Mouse (Mus musculus) lung, embryonic 15.5 days (tissue): ENCODE results near the gene Slc5a6. TPM values are rescaled to one million over a fixed set of nuclear protein-coding genes. Genes with fewer than 3 reads are reported as not detected.
"Not testable (repeated sequence)": the region's sequence is repeated elsewhere in the genome, so short reads cannot be mapped to it uniquely, and the experiment has no call there.

Experiments
- ATAC-seq: fragments of 200-750 bp; cut with Nextera tagmentation; 2 replicates; pipeline ENCODE4 v1.8.0; 2017; ENCODE audit warnings: moderate number of reproducible peaks, borderline replicate concordance; ENCODE audit not compliant: low FRiP score, low TSS enrichment; ENCODE audit errors: extremely low read depth
- H3K27ac ChIP-seq: fragments of 300-500 bp; sonication (generic); 2 replicates; pipeline ENCODE4 v1.5.1; 2015; ENCODE audit warnings: moderate library complexity, mild to moderate bottlenecking, inconsistent platforms
- H3K27me3 ChIP-seq: fragments of 300-500 bp; sonication (generic); 2 replicates; pipeline ENCODE4 v1.6.1; 2015; ENCODE audit warnings: inconsistent platforms
- H3K36me3 ChIP-seq: fragments of 300-500 bp; sonication (generic); 2 replicates; pipeline ENCODE4 v1.6.1; 2015; ENCODE audit warnings: inconsistent platforms
- H3K4me1 ChIP-seq: fragments of 300-500 bp; sonication (generic); 2 replicates; pipeline ENCODE4 v1.6.1; 2015; ENCODE audit warnings: inconsistent platforms
- H3K4me2 ChIP-seq: fragments of 300-500 bp; sonication (generic); 2 replicates; pipeline ENCODE4 v1.6.1; 2015; ENCODE audit warnings: inconsistent platforms, mild to moderate bottlenecking, moderate library complexity
- H3K4me3 ChIP-seq: fragments of 300-500 bp; sonication (generic); 2 replicates; pipeline ENCODE4 v1.5.1; 2015; ENCODE audit warnings: mild to moderate bottlenecking, inconsistent platforms
- H3K9ac ChIP-seq: fragments of 300-500 bp; sonication (generic); 2 replicates; pipeline ENCODE4 v1.6.1; 2015; ENCODE audit warnings: inconsistent platforms
- H3K9me3 ChIP-seq: fragments of 300-500 bp; sonication (generic); 2 replicates; pipeline ENCODE4 v1.6.1; 2016; ENCODE audit warnings: inconsistent platforms
- WGBS: fragments of 180-500 bp; shearing (Covaris S2); methylation state at CpG from one replicate; pipeline ENCODE4 v1.1.7; 2015; 5-methylcytosine and 5-hydroxymethylcytosine counted together
- polyA plus RNA-seq: library from polyadenylated mRNA; unstranded; fragments of >200 nt; fragmentation: Nextera tagmentation; extraction: Ambion mirVana; gene quantifications from 2 replicates; pipeline ENCODE4 v1.2.1, GENCODE M21; 2015

The Slc5a6 gene
- polyA plus RNA-seq, 1 experiment from 2014 or later, result 8.1 TPM

DNA sequence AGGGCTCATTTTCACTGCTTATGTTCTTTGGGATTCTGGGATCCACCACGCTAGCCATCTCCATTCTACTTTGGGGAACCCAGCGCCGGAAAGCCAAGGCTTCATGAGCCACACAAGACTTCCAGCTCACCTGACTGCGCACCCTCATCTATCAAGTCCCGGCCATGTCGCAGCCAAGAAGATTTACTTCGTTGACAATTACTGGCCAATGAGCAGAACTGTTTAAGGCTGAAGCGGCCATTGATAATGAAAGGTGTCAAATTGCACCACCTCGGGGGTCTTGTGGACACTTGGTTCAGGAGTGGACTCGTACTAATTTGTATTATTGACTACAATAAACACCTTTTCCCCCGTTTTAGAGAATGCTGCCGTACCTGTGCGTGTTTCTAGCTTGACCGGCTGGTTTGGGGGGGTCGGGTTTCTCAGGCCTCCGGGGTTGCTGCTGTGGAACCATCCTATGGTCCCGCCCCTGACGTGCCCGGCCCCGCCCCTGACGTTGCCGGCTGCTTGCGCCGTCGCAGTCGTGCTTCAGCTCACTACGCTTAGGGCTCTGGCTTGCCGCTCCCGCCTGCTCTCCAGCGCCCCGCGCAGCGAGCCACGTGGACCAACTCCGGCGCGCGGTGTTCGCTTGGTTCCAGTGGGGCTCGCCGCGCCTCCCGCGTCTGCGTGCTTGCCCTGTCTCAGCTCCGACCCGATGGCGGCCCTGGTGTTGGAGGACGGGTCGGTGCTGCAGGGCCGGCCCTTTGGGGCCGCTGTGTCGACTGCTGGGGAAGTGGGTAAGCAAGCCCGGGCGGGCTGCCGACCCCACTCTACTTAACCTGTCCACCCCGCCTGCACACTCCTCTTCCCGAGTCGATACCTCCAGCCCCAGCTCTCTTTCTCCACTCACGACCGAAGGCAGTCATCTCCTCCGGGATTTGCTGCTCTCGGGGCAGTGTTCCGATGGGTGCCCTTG lies 5.8 kb upstream of the Slc5a6 start, which contains the start of gene Cad:
Gene Cad, plus strand, starts transcription at position 520 of the 955 bp plus-strand sequence.
- H3K4me1 ChIP-seq, result peaks cover 20% of the 10 kb centered on the region
- H3K4me2 ChIP-seq, result peak within 1 kb of the TSS; percentile 97
- peak within 1 kb of the TSS; percentile 73 for H3K27ac ChIP-seq
- H3K36me3 ChIP-seq, result peaks cover 19% of the 10 kb centered on the region; the same call in 1 of the 2 replicates
- no peaks in the 10 kb centered on the region for H3K9me3 ChIP-seq
- no peaks in the 10 kb centered on the region for H3K27me3 ChIP-seq
- ATAC-seq, result peak; percentile 98
- peak within 1 kb of the TSS; percentile 89 for H3K9ac ChIP-seq
- H3K4me3 ChIP-seq, result peak within 1 kb of the TSS; percentile 72
- under 1% methylated on average over 64 of the region's 64 CpGs for WGBS

DNA sequence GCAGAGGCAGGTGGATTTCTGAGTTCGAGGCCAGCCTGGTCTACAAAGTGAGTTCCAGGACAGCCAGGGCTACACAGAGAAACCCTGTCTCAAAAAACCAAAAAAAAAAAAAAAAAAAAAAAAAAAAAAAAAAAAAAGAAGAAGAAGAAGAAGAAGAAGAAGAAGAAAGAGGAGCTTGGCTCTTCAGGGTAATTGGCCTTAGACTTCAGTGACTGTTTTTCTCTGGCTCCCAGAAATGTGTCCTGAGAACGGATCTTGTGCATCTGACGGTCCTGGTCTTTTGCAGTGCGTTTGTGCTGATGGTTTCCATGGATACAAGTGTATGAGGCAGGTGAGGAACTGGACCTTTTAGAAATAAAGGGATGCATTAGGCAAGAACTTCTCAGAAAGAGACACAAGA lies 5.0 kb upstream of the Slc5a6 start:
- 53% methylated on average over 4 of the region's 4 CpGs for WGBS

DNA sequence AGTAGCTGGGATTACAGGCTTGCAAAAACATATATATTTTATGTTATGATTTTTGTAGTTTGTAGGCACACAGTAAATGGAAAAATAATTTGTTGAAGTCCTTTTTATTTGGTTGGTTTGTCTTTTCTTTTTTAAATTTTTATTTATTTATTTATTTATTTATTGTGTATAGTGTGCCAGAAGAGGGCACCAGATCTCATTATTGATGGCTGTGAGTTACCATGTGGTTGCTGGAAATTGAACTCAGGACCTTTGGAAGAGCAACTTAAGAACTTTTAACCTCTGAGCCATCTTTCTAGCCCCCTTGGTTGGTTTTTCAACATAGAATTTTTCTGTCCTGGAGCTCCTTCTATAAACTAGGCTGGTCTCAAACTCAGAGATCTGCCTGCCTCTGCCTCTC lies 1.7 kb upstream of the Slc5a6 start:
- ATAC-seq, result no peak
- no peak overlapping the region for H3K9ac ChIP-seq
- no peak overlapping the region for H3K27ac ChIP-seq
- no peak overlapping the region for H3K4me3 ChIP-seq
- H3K9me3 ChIP-seq, result no peaks in the 10 kb centered on the region
- peaks cover 21% of the 10 kb centered on the region for H3K4me1 ChIP-seq
- no peaks in the 10 kb centered on the region for H3K27me3 ChIP-seq
- H3K36me3 ChIP-seq, result peaks cover 8% of the 10 kb centered on the region; the same call in 1 of the 2 replicates
- H3K4me2 ChIP-seq, result no peak overlapping the region

More for the DNA sequence above, 5.0 kb upstream of the Slc5a6 start:
- Histone ChIP-seq H3K4me2 (peak overlapping the region; percentile 97), H3K4me3 (peak overlapping the region; percentile 72), H3K36me3 (peaks cover 13% of the 10 kb centered on the region; the same call in 1 of the 2 replicates), H3K4me1 (peaks cover 23% of the 10 kb centered on the region), H3K9ac (peak overlapping the region; percentile 30)
- H3K27me3 ChIP-seq, H3K27ac ChIP-seq, ATAC-seq, H3K9me3 ChIP-seq: not testable (repeated sequence)

DNA sequence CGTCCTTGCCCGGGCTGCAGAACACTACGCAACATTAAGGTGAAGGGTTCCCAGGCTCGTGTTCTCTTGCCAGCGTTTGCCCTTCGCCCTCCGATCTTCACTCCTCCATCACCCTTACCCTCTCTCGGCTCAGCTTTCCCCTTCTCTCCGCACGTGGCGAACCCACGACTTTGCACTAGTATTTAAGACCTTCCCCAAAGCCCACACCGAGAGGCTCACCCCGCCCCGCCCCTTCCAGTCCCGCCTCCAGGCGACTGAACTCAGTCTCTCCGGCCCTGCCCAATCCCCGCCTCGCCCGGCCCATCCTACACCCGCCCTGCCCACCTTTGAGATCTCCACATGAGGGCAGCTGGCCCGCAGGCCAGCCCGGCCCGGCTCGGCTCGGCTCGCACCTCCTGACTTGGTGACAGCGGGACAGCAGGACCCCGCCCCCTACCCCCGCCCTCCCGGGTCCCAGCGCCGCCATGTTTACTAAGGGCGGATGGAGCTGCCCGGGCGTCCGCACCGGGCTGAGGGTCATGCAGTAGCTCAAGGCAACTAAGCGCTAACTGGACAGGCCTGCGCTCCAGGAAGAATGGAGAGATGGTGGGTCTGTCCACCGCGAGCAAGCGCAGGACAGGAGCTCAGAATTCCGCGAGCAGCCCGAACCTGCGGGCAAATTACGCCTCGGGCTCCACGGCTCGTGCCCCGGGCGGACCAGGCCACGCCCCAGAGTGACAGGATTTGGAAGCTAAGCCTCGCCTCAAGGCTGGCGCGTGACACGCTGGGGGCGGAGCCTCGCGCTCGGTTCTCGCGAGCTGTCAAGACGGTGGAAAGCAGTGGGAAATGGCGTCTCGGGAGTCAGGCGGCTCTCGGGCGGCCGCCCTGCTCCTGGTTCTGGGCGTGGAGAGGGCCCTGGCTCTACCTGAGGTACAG lies 619 bp downstream of the Slc5a6 start, which contains the start of gene Atraid:
Gene Atraid, plus strand, starts transcription at position 465 of the 915 bp plus-strand sequence.
- Histone ChIP-seq H3K9ac (peak within 1 kb of the TSS; percentile 95), H3K27ac (peak within 1 kb of the TSS; percentile 98), H3K4me2 (peak within 1 kb of the TSS; percentile 80), H3K27me3 (no peaks in the 10 kb centered on the region), H3K4me1 (peaks cover 14% of the 10 kb centered on the region), H3K36me3 (peaks cover 6% of the 10 kb centered on the region; the same call in 1 of the 2 replicates), H3K9me3 (no peaks in the 10 kb centered on the region), H3K4me3 (peak within 1 kb of the TSS; percentile 72)
- peak; percentile 98 for ATAC-seq
- under 1% methylated on average over 72 of the region's 73 CpGs for WGBS

DNA sequence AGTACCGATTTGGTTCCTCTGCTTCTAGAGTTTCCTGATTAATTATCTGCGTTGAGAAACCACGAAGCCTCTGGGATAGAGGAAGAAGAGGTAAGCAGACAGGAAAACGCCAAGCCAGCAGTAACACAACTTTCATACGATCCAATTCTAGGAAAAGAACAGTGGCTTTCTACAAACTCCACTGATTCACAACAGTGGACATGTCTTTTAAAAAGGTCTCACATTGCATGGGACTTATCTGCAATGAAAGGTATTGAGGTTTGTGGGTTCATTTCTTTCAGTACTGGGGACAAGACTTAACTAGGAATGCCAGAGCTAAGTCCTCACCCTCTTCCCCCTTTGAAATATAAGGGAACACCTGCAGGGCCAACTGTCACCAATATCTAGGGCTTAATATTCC lies 1.6 kb downstream of the Slc5a6 start:
- Histone ChIP-seq H3K27me3 (no peaks in the 10 kb centered on the region), H3K27ac (no peak overlapping the region), H3K4me2 (peak overlapping the region; percentile 80), H3K9me3 (no peaks in the 10 kb centered on the region), H3K36me3 (no peaks in the 10 kb centered on the region), H3K4me3 (peak overlapping the region; percentile 72; the same call in 1 of the 2 replicates), H3K4me1 (peaks cover 14% of the 10 kb centered on the region), H3K9ac (peak overlapping the region; percentile 95; the same call in 1 of the 2 replicates)
- WGBS, result 69% methylated on average over 5 of the region's 5 CpGs
- no peak for ATAC-seq

DNA sequence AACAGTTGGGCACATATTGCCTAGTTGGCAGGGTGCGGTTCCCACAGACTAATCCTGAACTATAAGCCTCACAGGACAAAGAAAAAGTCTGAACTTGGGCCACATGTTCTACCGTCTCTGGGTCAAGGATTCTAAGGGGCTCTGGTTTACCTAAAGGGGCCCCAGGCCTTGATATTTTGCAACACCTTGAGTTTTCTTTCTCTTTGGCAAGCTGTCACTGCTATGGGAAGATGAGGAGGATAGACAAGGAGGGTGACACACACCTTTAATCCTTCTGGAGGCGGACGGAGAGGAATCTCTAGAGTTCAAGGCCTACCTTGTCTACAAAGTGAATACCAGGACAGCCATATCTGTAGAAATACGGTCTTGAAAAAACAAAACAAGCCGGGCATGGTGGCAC lies 2.3 kb downstream of the Slc5a6 start:
- no peak overlapping the region for H3K4me2 ChIP-seq
- no peak for ATAC-seq
- no peaks in the 10 kb centered on the region for H3K36me3 ChIP-seq
- H3K9ac ChIP-seq, result no peak overlapping the region
- peaks cover 14% of the 10 kb centered on the region for H3K4me1 ChIP-seq
- H3K9me3 ChIP-seq, result no peaks in the 10 kb centered on the region
- WGBS, result 91% methylated on average over 6 of the region's 6 CpGs
- H3K4me3 ChIP-seq, result no peak overlapping the region
- no peaks in the 10 kb centered on the region for H3K27me3 ChIP-seq
- H3K27ac ChIP-seq, result no peak overlapping the region

DNA sequence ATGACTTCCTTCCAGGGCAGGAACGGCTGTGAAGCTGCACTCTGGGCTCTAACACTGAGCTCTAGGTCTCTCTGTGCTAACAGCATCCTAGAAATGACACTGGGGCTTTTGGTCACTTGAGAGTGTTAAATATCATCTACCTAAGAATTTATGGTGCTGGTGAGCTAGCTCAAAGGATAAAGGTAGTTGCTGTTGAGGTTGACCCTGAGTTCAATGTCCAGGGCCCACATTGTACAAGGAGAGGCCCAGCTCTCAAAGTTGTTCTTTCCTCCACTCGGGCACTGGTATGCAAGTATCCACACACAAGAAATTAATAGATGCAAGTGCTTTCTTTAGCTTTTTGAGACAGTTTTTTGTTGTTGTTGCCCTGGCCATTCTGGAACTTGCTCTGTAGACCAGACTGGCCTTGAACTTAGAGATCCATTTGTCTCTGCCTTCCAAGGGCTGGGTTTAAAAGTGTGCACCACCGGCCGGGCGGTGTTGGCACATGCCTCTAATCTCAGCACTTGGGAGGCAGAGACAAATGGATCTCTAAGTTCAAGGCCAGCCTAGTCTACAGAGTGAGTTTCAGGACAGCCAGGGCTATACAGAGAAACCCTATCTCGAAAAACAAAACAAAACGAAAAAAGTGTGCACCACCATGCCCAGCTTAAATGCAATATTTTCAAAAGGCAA lies 10.4 kb downstream of the Slc5a6 start:
- H3K4me1 ChIP-seq, result no peaks in the 10 kb centered on the region
- WGBS, result 83% methylated on average over 7 of the region's 7 CpGs
- H3K4me3 ChIP-seq, result no peak overlapping the region
- H3K36me3 ChIP-seq, result peaks cover 7% of the 10 kb centered on the region; the same call in 1 of the 2 replicates
- no peaks in the 10 kb centered on the region for H3K9me3 ChIP-seq
- H3K4me2 ChIP-seq, result no peak overlapping the region
- H3K9ac ChIP-seq, result no peak overlapping the region
- H3K27ac ChIP-seq, result no peak overlapping the region
- no peaks in the 10 kb centered on the region for H3K27me3 ChIP-seq
- no peak for ATAC-seq

DNA sequence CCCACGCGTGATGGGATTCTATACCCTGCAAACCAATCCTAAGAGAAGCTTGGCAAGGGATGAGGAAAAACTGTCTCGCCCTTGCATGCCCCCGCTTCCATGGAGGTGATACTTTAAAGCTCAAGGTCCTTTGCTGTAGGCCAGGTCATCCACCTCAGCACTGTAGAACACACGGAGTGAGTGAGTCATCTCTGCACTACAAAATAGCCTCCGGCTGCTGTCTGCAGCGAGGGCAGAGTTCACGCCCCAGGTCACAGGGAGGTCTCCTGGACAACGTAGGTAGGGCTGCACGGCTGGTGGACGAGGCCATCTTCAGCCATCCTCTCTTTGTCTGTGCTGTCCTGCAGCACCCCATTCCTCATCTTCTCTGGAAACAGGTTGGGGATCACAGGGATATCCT lies 12.2 kb downstream of the Slc5a6 start:
- H3K27ac ChIP-seq, H3K9ac ChIP-seq, ATAC-seq, H3K36me3 ChIP-seq, H3K4me2 ChIP-seq, H3K27me3 ChIP-seq, H3K4me1 ChIP-seq, H3K4me3 ChIP-seq, H3K9me3 ChIP-seq: not testable (repeated sequence)
- 80% methylated on average over 11 of the region's 11 CpGs for WGBS

DNA sequence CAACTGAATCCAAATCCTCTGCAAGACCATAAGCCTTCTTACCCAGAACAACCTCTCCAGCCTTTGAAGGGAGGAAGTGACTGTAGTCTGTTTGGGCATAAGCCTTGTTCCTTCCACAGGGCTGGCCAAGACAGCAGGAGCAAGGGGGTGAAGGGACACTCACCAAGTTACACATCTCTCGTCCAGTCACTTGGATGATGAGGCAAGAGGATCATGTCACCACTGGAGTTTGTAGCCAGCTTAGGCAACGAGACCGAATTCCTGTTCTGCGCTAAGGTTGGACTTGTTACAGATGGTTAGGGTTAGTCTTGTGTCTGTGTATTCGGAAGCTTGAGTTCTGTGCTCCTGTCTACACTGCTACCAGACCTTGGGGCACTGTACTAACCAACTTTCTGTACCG lies 14.1 kb downstream of the Slc5a6 start:
- Histone ChIP-seq H3K36me3 (peaks cover 4% of the 10 kb centered on the region; the same call in 1 of the 2 replicates), H3K4me2 (no peak overlapping the region), H3K4me3 (no peak overlapping the region), H3K27me3 (no peaks in the 10 kb centered on the region), H3K9ac (no peak overlapping the region), H3K4me1 (no peaks in the 10 kb centered on the region), H3K9me3 (no peaks in the 10 kb centered on the region), H3K27ac (no peak overlapping the region)
- ATAC-seq, result no peak
- 86% methylated on average over 6 of the region's 6 CpGs for WGBS

DNA sequence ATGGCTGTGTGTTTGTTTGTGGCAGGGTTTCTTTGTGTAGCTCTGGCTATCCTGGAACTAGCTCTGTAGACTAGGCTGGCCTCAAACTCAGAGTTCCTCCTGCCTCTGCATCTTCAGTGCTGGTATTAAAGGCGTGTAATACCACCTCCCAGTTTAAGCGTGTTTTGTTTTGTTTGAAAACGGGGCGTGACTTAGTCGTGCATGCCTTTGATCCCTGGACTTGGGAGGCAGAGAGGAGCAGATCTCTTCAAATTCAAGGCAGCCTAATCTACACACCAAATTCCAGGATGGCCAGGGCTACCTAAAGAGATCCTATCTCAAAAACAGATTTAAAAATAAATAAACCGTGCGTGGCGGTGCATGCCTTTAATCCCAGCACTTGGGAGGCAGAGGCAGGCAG lies 17.2 kb downstream of the Slc5a6 start:
- Histone ChIP-seq H3K4me2 (no peak overlapping the region), H3K27me3 (no peaks in the 10 kb centered on the region), H3K4me3 (no peak overlapping the region), H3K9me3 (no peaks in the 10 kb centered on the region), H3K9ac (no peak overlapping the region), H3K36me3 (no peaks in the 10 kb centered on the region), H3K4me1 (no peaks in the 10 kb centered on the region), H3K27ac (no peak overlapping the region)
- ATAC-seq, result no peak
- 76% methylated on average over 8 of the region's 8 CpGs for WGBS

DNA sequence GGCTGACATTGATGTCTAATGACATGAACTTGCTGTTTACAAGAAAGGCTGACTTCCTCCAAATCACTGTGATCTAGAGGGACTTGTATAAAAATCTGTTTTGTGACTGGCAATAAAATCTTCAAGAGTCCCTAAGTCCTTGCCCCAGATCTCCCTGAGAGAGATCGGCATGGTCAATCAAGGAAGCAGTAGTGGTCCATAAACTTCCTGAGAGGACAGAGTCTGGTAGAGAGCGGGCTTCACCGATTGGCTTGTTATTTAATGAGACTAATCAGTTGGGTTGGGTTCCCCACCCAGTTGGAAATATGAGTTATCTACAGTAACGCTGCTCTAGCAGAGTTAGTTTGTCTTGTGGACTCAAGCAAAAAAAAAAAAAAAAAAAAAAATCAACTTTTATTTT lies 17.8 kb downstream of the Slc5a6 start:
- WGBS, result 82% methylated on average over 4 of the region's 4 CpGs
- no peak overlapping the region for H3K4me3 ChIP-seq
- H3K9ac ChIP-seq, result no peak overlapping the region
- no peaks in the 10 kb centered on the region for H3K36me3 ChIP-seq
- no peak for ATAC-seq
- H3K4me1 ChIP-seq, result no peaks in the 10 kb centered on the region
- H3K27me3 ChIP-seq, result no peaks in the 10 kb centered on the region
- no peak overlapping the region for H3K27ac ChIP-seq
- no peak overlapping the region for H3K4me2 ChIP-seq
- H3K9me3 ChIP-seq, result no peaks in the 10 kb centered on the region
